Mouse (Mus musculus) urinary bladder, postnatal 4 days (tissue): Measurements from ENCODE around the gene Rnf216.
"Not testable (repeated sequence)": the region's sequence is repeated elsewhere in the genome, so short reads cannot be mapped to it uniquely, and the experiment has no call there.

Source experiments
- DNase-seq, 2 experiments: peaks; one replicate each; pipeline ENCODE4 v3.0.0; 2021 to 2022; ENCODE audit warnings: low spot score in 2 of 2

Gene Rnf216

GRCm38 (mm10) chr5:143112281-143113246 is at the start of gene Rnf216:
TSS of gene Rnf216 (minus strand) at chr5:143112994.
- peak; percentile 90 to 93 for DNase-seq

GRCm38 (mm10) chr5:143155534-143155933 is 42.7 kb upstream of the Rnf216 start:
- DNase-seq: no peak

- no peak for DNase-seq
These were observed 41.0 kb upstream of the Rnf216 start for GRCm38 (mm10) chr5:143153756-143154155.

- DNase-seq: no peak
These were observed 37.2 kb upstream of the Rnf216 start for GRCm38 (mm10) chr5:143150044-143150443.

GRCm38 (mm10) chr5:143149536-143149935 is 36.7 kb upstream of the Rnf216 start:
- DNase-seq: no peak

- no peak for DNase-seq
These were observed 35.9 kb upstream of the Rnf216 start for GRCm38 (mm10) chr5:143148661-143149060.

- DNase-seq: no peak
These were observed 34.7 kb upstream of the Rnf216 start, which contains the start of gene Olfr718-ps1 for GRCm38 (mm10) chr5:143147481-143147880. TSS of gene Olfr718-ps1 (minus strand) at chr5:143147581.

- no peak for DNase-seq
These were observed 24.8 kb upstream of the Rnf216 start for GRCm38 (mm10) chr5:143137580-143137979.

- no peak for DNase-seq
These were observed 22.2 kb upstream of the Rnf216 start for GRCm38 (mm10) chr5:143135042-143135441.

- DNase-seq: not testable (repeated sequence)
These were observed 21.6 kb upstream of the Rnf216 start for GRCm38 (mm10) chr5:143134216-143135010.

GRCm38 (mm10) chr5:143132935-143133514 is 20.2 kb upstream of the Rnf216 start:
- DNase-seq: no peak

GRCm38 (mm10) chr5:143130342-143130741 is 17.5 kb upstream of the Rnf216 start:
- DNase-seq: no peak

- DNase-seq: no peak
These were observed 16.3 kb upstream of the Rnf216 start for GRCm38 (mm10) chr5:143129101-143129500.

- DNase-seq: no peak
These were observed 15.0 kb upstream of the Rnf216 start for GRCm38 (mm10) chr5:143127837-143128236.

- no peak for DNase-seq
These were observed 14.1 kb upstream of the Rnf216 start for GRCm38 (mm10) chr5:143126908-143127307.

GRCm38 (mm10) chr5:143126089-143126488 is 13.3 kb upstream of the Rnf216 start:
- no peak for DNase-seq

GRCm38 (mm10) chr5:143125601-143126000 is 12.8 kb upstream of the Rnf216 start:
- no peak for DNase-seq

- DNase-seq: no peak
These were observed 12.1 kb upstream of the Rnf216 start for GRCm38 (mm10) chr5:143124805-143125378.

GRCm38 (mm10) chr5:143122673-143123072 is 9.9 kb upstream of the Rnf216 start:
- DNase-seq: no peak

- DNase-seq: no peak
These were observed 9.3 kb upstream of the Rnf216 start for GRCm38 (mm10) chr5:143122125-143122524.

GRCm38 (mm10) chr5:143106842-143107241 is 6.0 kb downstream of the Rnf216 start:
- DNase-seq: no peak

- DNase-seq: no peak
These were observed 9.6 kb downstream of the Rnf216 start for GRCm38 (mm10) chr5:143103231-143103630.
